Mouse (Mus musculus) embryo, embryonic 11 days (tissue): ENCODE measurements at regions not wholly inside any gene's neighbourhood (a gene's known extent, or its start where the extent isn't known, plus 50 kb on each side); places are given as distances from the start of the nearest gene placed in this dataset.

Experiments
- DNase-seq: peaks from one replicate; pipeline ENCODE4 v3.0.0-alpha.2; 2015

GRCm38 (mm10) chr3:62159031-62159430 is 179.1 kb upstream of the Arhgef26 start:
- peak; percentile 44 for DNase-seq

GRCm38 (mm10) chr3:62170647-62171046 is 167.5 kb upstream of the Arhgef26 start:
- peak; percentile 16 for DNase-seq

- no peak for DNase-seq
Measured at GRCm38 (mm10) chr3:62187807-62188509, 150.2 kb upstream of the Arhgef26 start.

- DNase-seq, result peak; percentile 54
Measured at GRCm38 (mm10) chr3:62192466-62192865, 145.7 kb upstream of the Arhgef26 start.

GRCm38 (mm10) chr3:62194421-62194820 is 143.7 kb upstream of the Arhgef26 start:
- no peak for DNase-seq

- DNase-seq, result no peak
Measured at GRCm38 (mm10) chr3:62196679-62197078, 141.5 kb upstream of the Arhgef26 start.

- DNase-seq, result peak; percentile 40
Measured at GRCm38 (mm10) chr3:62215806-62216205, 122.3 kb upstream of the Arhgef26 start.

GRCm38 (mm10) chr3:62217335-62217734 is 120.8 kb upstream of the Arhgef26 start:
- no peak for DNase-seq

- DNase-seq, result no peak
Measured at GRCm38 (mm10) chr3:62227697-62228096, 110.4 kb upstream of the Arhgef26 start.

- no peak for DNase-seq
Measured at GRCm38 (mm10) chr3:62228156-62228555, 110.0 kb upstream of the Arhgef26 start.

GRCm38 (mm10) chr3:62241031-62241430 is 97.1 kb upstream of the Arhgef26 start:
- no peak for DNase-seq

GRCm38 (mm10) chr3:62271703-62272102 is 66.4 kb upstream of the Arhgef26 start:
- DNase-seq, result no peak

GRCm38 (mm10) chr3:62278279-62278678 is 59.9 kb upstream of the Arhgef26 start:
- no peak for DNase-seq

- no peak for DNase-seq
Measured at GRCm38 (mm10) chr3:62280960-62281359, 57.2 kb upstream of the Arhgef26 start.
